Mouse (Mus musculus): ENCODE results near the gene Olfr715. TPM values are rescaled to one million over a fixed set of nuclear protein-coding genes. Genes with fewer than 3 reads are reported as not detected.
"Not testable (repeated sequence)": the region's sequence is repeated elsewhere in the genome, so short reads cannot be mapped to it uniquely, and the experiment has no call there.

Gene Olfr715
- not detected in 2 replicates for polyA plus RNA-seq (2015; fragmentation: Nextera tagmentation; extraction: Ambion mirVana)

GRCm38 (mm10) chr7:107130983-107131382 is at the start of gene Olfr715:
TSS of gene Olfr715 (minus strand) at chr7:107131083.
- not testable (repeated sequence) for H3K4me3 ChIP-seq; H3K9ac ChIP-seq; H3K4me1 ChIP-seq (replicated peaks); H3K9me3 ChIP-seq; H3K27me3 ChIP-seq; H3K27ac ChIP-seq; H3K36me3 ChIP-seq; H3K4me2 ChIP-seq; ATAC-seq (ENCODE audit: low FRiP score)
- WGBS, result 88% methylated on average over 3 of the region's 3 CpGs

- no peak overlapping the region for H3K4me3 ChIP-seq
- 45% methylated on average over 2 of the region's 2 CpGs for WGBS
- no peaks in the 10 kb centered on the region for H3K9me3 ChIP-seq
- H3K9ac ChIP-seq, result no peak overlapping the region
- H3K4me1 ChIP-seq (replicated peaks), result no peaks in the 10 kb centered on the region
- no peak for ATAC-seq (ENCODE audit: low FRiP score)
- no peaks in the 10 kb centered on the region for H3K27me3 ChIP-seq
- no peaks in the 10 kb centered on the region for H3K36me3 ChIP-seq
- no peak overlapping the region for H3K27ac ChIP-seq
- no peak overlapping the region for H3K4me2 ChIP-seq
These were observed 49.5 kb upstream of the Olfr715 start for GRCm38 (mm10) chr7:107180406-107180805.

DNA sequence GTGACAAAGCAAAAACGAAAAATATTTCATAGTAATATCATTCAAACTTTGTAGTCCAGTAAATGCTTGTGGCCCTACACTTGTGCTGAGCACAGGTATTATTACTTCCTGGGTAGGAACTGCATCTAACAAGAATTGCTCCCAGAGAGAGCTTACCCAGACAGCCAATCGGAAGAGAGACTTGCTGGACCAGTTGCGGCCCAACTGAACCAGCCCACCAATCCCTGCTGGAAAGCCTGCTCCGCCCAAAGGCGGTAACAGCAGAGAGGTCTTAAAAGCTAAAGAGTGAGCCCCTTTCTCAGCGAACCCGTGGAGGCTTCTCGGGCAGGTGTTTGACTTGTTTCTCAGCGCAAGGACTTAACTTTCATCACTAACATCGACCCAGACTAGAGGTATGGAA is 35.8 kb upstream of the Olfr715 start, which contains the start of gene Nlrp14:
Gene Nlrp14, plus strand, starts transcription at position 301 of the 400 bp plus-strand sequence.
- H3K4me3 ChIP-seq, result no peak within 1 kb of the TSS
- no peaks in the 10 kb centered on the region for H3K4me1 ChIP-seq (replicated peaks)
- H3K4me2 ChIP-seq, result no peak within 1 kb of the TSS
- no peaks in the 10 kb centered on the region for H3K36me3 ChIP-seq
- H3K9ac ChIP-seq, result no peak within 1 kb of the TSS
- no peak within 1 kb of the TSS for H3K27ac ChIP-seq
- WGBS, result 89% methylated on average over 10 of the region's 10 CpGs
- no peak for ATAC-seq (ENCODE audit: low FRiP score)
- no peaks in the 10 kb centered on the region for H3K27me3 ChIP-seq
- no peaks in the 10 kb centered on the region for H3K9me3 ChIP-seq

GRCm38 (mm10) chr7:107138027-107138426 is 7.1 kb upstream of the Olfr715 start, which contains the start of gene Olfr716:
TSS of gene Olfr716 (plus strand) at chr7:107138327.
- H3K4me2 ChIP-seq; H3K4me3 ChIP-seq; H3K27ac ChIP-seq; H3K9me3 ChIP-seq; H3K4me1 ChIP-seq (replicated peaks); H3K36me3 ChIP-seq; H3K27me3 ChIP-seq; H3K9ac ChIP-seq; ATAC-seq (ENCODE audit: low FRiP score): not testable (repeated sequence)
- WGBS, result 78% methylated on average over 2 of the region's 2 CpGs

GRCm38 (mm10) chr7:107110269-107110668 is 20.6 kb downstream of the Olfr715 start, which contains the start of gene Olfr715b:
TSS of gene Olfr715b (minus strand) at chr7:107110369.
- H3K27ac ChIP-seq; H3K27me3 ChIP-seq; ATAC-seq (ENCODE audit: low FRiP score); H3K4me1 ChIP-seq (replicated peaks); H3K4me2 ChIP-seq; H3K4me3 ChIP-seq; H3K9ac ChIP-seq; H3K9me3 ChIP-seq; H3K36me3 ChIP-seq: not testable (repeated sequence)
- 87% methylated on average over 2 of the region's 2 CpGs for WGBS

DNA sequence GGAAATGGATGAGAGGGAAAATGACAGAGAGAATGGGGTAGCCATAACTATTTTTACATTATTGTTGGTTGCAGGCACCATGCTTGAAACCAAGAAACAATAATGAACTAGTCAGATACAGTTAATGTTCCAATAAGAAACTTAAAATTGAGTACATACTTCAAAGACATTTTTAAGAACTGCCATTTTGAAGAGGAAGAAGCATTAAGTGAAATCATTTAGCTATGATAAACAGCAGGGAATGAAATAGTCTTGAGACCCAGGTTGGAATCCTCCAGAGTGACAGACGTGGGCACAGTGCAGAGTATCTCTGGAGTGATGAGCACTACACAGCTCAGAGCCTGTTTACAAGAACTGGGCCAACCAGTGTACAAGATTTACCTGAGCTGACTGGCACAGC is 38.0 kb downstream of the Olfr715 start, which contains the start of gene Olfr17:
Gene Olfr17, plus strand, starts transcription at position 301 of the 400 bp plus-strand sequence.
- Histone ChIP-seq H3K9me3 (no peaks in the 10 kb centered on the region), H3K27me3 (no peaks in the 10 kb centered on the region), H3K4me1 (replicated peaks) (no peaks in the 10 kb centered on the region), H3K36me3 (no peaks in the 10 kb centered on the region), H3K9ac (no peak within 1 kb of the TSS), H3K4me2 (no peak within 1 kb of the TSS), H3K4me3 (no peak within 1 kb of the TSS), H3K27ac (no peak within 1 kb of the TSS)
- WGBS, result 68% methylated on average over 1 of the region's 1 CpGs
- ATAC-seq (ENCODE audit: low FRiP score), result no peak

Other genes with a start within 250 kb of the Olfr715 start
- gene Olfr706, start 242.9 kb downstream of the Olfr715 start, polyA plus RNA-seq (2015; fragmentation: Nextera tagmentation; extraction: Ambion mirVana), result not detected in 2 replicates
- gene Olfr707, start 229.8 kb downstream of the Olfr715 start, polyA plus RNA-seq (2015; fragmentation: Nextera tagmentation; extraction: Ambion mirVana), result not detected in 2 replicates
- gene Olfr1532-ps1, start 223.1 kb downstream of the Olfr715 start, polyA plus RNA-seq (2015; fragmentation: Nextera tagmentation; extraction: Ambion mirVana), result not detected in 2 replicates
- not detected in 2 replicates for gene Olfr709-ps1, start 198.9 kb downstream of the Olfr715 start, polyA plus RNA-seq (2015; fragmentation: Nextera tagmentation; extraction: Ambion mirVana)
- not detected in 2 replicates for gene Olfr710, start 182.8 kb downstream of the Olfr715 start, polyA plus RNA-seq (2015; fragmentation: Nextera tagmentation; extraction: Ambion mirVana)
- gene Olfr6, start 167.1 kb downstream of the Olfr715 start, polyA plus RNA-seq (2015; fragmentation: Nextera tagmentation; extraction: Ambion mirVana), result not detected in 2 replicates
- gene Olfr711, start 155.6 kb downstream of the Olfr715 start, polyA plus RNA-seq (2015; fragmentation: Nextera tagmentation; extraction: Ambion mirVana), result not detected in 2 replicates
- gene Olfr2, start 125.0 kb downstream of the Olfr715 start, polyA plus RNA-seq (2015; fragmentation: Nextera tagmentation; extraction: Ambion mirVana), result not detected in 2 replicates
- not detected in 2 replicates for gene Olfr713, start 99.9 kb downstream of the Olfr715 start, polyA plus RNA-seq (2015; fragmentation: Nextera tagmentation; extraction: Ambion mirVana)
- not detected in 2 replicates for gene Olfr714, start 60.1 kb downstream of the Olfr715 start, polyA plus RNA-seq (2015; fragmentation: Nextera tagmentation; extraction: Ambion mirVana)
- gene Olfr17, start 37.9 kb downstream of the Olfr715 start, polyA plus RNA-seq (2015; fragmentation: Nextera tagmentation; extraction: Ambion mirVana), result not detected in 2 replicates
- not detected in 2 replicates for gene Olfr715b, start 20.7 kb downstream of the Olfr715 start, polyA plus RNA-seq (2015; fragmentation: Nextera tagmentation; extraction: Ambion mirVana)
- gene Olfr716, start 7.2 kb upstream of the Olfr715 start, polyA plus RNA-seq (2015; fragmentation: Nextera tagmentation; extraction: Ambion mirVana), result not detected in 2 replicates
- gene Nlrp14, start 35.9 kb upstream of the Olfr715 start, polyA plus RNA-seq (2015; fragmentation: Nextera tagmentation; extraction: Ambion mirVana), result not detected in 2 replicates
- not detected in 2 replicates for gene Rbmxl2, start 78.4 kb upstream of the Olfr715 start, polyA plus RNA-seq (2015; fragmentation: Nextera tagmentation; extraction: Ambion mirVana)
- 6.1 TPM in 2 replicates for gene Syt9, start 239.6 kb upstream of the Olfr715 start, polyA plus RNA-seq (2015; fragmentation: Nextera tagmentation; extraction: Ambion mirVana)

Data from hindbrain, embryonic 13.5 days (tissue).